18 mouse cellular contexts compared by ENCODE assay signal in the genomic region with DNA sequence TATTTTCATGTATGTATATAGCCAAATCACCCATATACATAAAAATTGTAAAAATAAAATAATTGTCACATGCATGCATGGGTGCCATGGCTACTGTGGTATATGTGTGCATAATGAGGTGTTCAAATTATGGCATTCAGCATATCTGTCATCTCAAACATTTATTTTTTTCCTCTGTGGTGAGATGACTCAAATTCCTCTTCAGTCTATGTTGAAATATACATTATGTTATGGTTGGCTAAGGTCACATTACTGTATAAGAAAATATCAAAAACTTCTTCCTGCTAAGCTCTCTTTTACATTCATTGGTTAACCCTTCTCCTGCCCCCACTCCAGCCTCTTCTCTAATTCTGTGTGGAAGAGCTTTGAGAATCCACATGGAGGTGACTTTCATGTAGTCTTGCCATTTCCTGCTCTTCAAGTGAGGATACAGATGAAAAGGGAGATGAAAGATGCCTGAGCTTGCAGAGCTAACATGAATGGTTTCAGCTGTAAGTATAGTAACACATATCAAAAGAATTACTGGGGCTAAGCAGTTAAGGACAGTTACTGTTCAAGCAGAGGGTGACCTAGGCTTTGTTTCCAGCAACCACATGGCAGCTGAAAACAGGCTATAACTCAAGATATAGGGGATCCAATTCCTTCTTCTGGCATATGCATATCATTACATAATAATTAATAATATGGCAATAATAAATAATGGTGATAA.
"Had no signal": no experiment of that assay in that cellular context is flagged by ENCODE, and none has a peak within 500 bp of the region (broad histone marks: within the 10 kb centered on the region; RNA-seq: fewer than 3 reads in every experiment).

No protein-coding gene starts in this region.

- H3K36me3 ChIP-seq: limb, embryonic 13.5 days; liver, embryonic 12.5 days; liver, embryonic 15.5 days; lung, embryonic 15.5 days had no signal

- H3K4me3 ChIP-seq: limb, embryonic 10.5 days; limb, embryonic 13.5 days; liver, embryonic 12.5 days; liver, embryonic 15.5 days; lung, embryonic 15.5 days; megakaryocyte, embryonic 14.5 days had no signal

- H3K27me3 ChIP-seq: limb, embryonic 13.5 days; liver, embryonic 12.5 days; liver, embryonic 15.5 days; lung, embryonic 15.5 days; megakaryocyte, embryonic 14.5 days had no signal

- H3K27ac ChIP-seq: limb, embryonic 10.5 days; limb, embryonic 13.5 days; liver, embryonic 12.5 days; liver, embryonic 15.5 days; lung, embryonic 15.5 days had no signal

- H3K9me3 ChIP-seq: limb, embryonic 10.5 days; limb, embryonic 13.5 days; liver, embryonic 12.5 days; liver, embryonic 15.5 days; lung, embryonic 15.5 days; megakaryocyte, embryonic 14.5 days had no signal

- H3K4me2 ChIP-seq: limb, embryonic 13.5 days; liver, embryonic 12.5 days; liver, embryonic 15.5 days; lung, embryonic 15.5 days; midbrain, embryonic 11.5 days had no signal

- ATAC-seq: liver, embryonic 12.5 days had no signal

- H3K9ac ChIP-seq: limb, embryonic 13.5 days; liver, embryonic 12.5 days; liver, embryonic 15.5 days; lung, embryonic 15.5 days had no signal

- H3K4me1 ChIP-seq: limb, embryonic 10.5 days; limb, embryonic 13.5 days; liver, embryonic 12.5 days; liver, embryonic 15.5 days; lung, embryonic 15.5 days; megakaryocyte, embryonic 14.5 days had no signal

- DNase-seq: kidney, adult 18-20 months; kidney, adult 9 months; kidney, postnatal 14 days; kidney, postnatal 4 days; liver; lung, adult 18-20 months; lung, postnatal 10 days; lung, postnatal 36 days; right cerebral cortex, postnatal 25 days; thymus, adult 18-20 months; thymus, postnatal 36 days had no signal
